Mouse (Mus musculus): ENCODE results near the gene Abcg4.
A peak's percentile ranks its signal among the peaks of the same experiment; 100 is the strongest.

Gene Abcg4

GRCm38 (mm10) chr9:44269077-44269476 is 19.3 kb downstream of the Abcg4 start:
- peak in 1 of 2 experiments; percentile 71 for DNase-seq

GRCm38 (mm10) chr9:44268432-44268831 is 20.0 kb downstream of the Abcg4 start, which contains the start of gene Nlrx1:
Gene Nlrx1, minus strand, starts transcription at chr9:44268599.
- DNase-seq, result no peak

GRCm38 (mm10) chr9:44268027-44268360 is 20.4 kb downstream of the Abcg4 start:
- peak; percentile 95 to 97 for DNase-seq

- peak; percentile 44 to 61 for DNase-seq
Measured at GRCm38 (mm10) chr9:44267319-44268026, 20.9 kb downstream of the Abcg4 start.

- DNase-seq, result no peak
Measured at GRCm38 (mm10) chr9:44266478-44267226, 21.8 kb downstream of the Abcg4 start.

GRCm38 (mm10) chr9:44261388-44261787 is 27.0 kb downstream of the Abcg4 start:
- DNase-seq, result no peak

- DNase-seq, result no peak
Measured at GRCm38 (mm10) chr9:44259014-44259413, 29.4 kb downstream of the Abcg4 start.

- no peak for DNase-seq
Measured at GRCm38 (mm10) chr9:44256213-44256612, 32.2 kb downstream of the Abcg4 start.

GRCm38 (mm10) chr9:44255136-44255521 is 33.3 kb downstream of the Abcg4 start:
- DNase-seq, result no peak

- no peak for DNase-seq
Measured at GRCm38 (mm10) chr9:44254508-44255135, 33.8 kb downstream of the Abcg4 start.

GRCm38 (mm10) chr9:44253441-44253840 is 35.0 kb downstream of the Abcg4 start:
- DNase-seq, result no peak

- DNase-seq, result peak; percentile 80 to 91
Measured at GRCm38 (mm10) chr9:44251314-44251713, 37.1 kb downstream of the Abcg4 start, which contains the start of gene Pdzd3. Gene Pdzd3, minus strand, starts transcription at chr9:44251471.

GRCm38 (mm10) chr9:44250445-44250844 is 38.0 kb downstream of the Abcg4 start:
- DNase-seq, result peak; percentile 25 to 46

- peak; percentile 80 to 87 for DNase-seq
Measured at GRCm38 (mm10) chr9:44249181-44250146, 39.0 kb downstream of the Abcg4 start.

- peak in 1 of 2 experiments; percentile 48 for DNase-seq
Measured at GRCm38 (mm10) chr9:44247907-44248306, 40.5 kb downstream of the Abcg4 start.

GRCm38 (mm10) chr9:44243621-44244020 is 44.8 kb downstream of the Abcg4 start:
- peak; percentile 42 to 77 for DNase-seq

GRCm38 (mm10) chr9:44241418-44241817 is 47.0 kb downstream of the Abcg4 start:
- no peak for DNase-seq

GRCm38 (mm10) chr9:44240911-44241310 is 47.5 kb downstream of the Abcg4 start:
- DNase-seq, result no peak

GRCm38 (mm10) chr9:44240399-44240798 is 48.0 kb downstream of the Abcg4 start, which contains the start of gene Ccdc153:
Gene Ccdc153, plus strand, starts transcription at chr9:44240676.
- DNase-seq, result no peak

GRCm38 (mm10) chr9:44239447-44239846 is 49.0 kb downstream of the Abcg4 start:
- DNase-seq, result peak; percentile 51 to 74

- no peak for DNase-seq
Measured at GRCm38 (mm10) chr9:44238501-44239190, 49.8 kb downstream of the Abcg4 start.

GRCm38 (mm10) chr9:44237128-44237527 is 51.3 kb downstream of the Abcg4 start:
- DNase-seq, result peak; percentile 40 to 67

Data from kidney, postnatal 25 days (tissue).